Mouse (Mus musculus) neutrophil, adult 5-6 weeks (primary cell): Measurements from ENCODE around the gene Gm30191. TPM values are rescaled to one million over a fixed set of nuclear protein-coding genes. Genes with fewer than 3 reads are reported as not detected.

Source experiments
- total RNA-seq: library from RNA; stranded (forward); fragments of 200-1000 nt; gene quantifications from 2 replicates; pipeline ENCODE4 v1.2.3, GENCODE M21; 2017

Gm30191 gene
- total RNA-seq, 1 experiment from 2014 or later, result not detected

Other genes with a start within 250 kb of the Gm30191 start
- gene Dhdds, start 246.0 kb upstream of the Gm30191 start, total RNA-seq, result 15.6 and 16.6 TPM in 2 replicates
- gene Lin28a, start 228.1 kb upstream of the Gm30191 start, total RNA-seq, result 13.6 and 16.1 TPM in 2 replicates
- 0.58 TPM in 1 of 2 replicates, not detected in the other for gene Zfp683, start 193.1 kb upstream of the Gm30191 start, total RNA-seq
- gene Crybg2, start 186.1 kb upstream of the Gm30191 start, total RNA-seq, result 4.2 and 7.4 TPM in 2 replicates
- gene Cd52, start 151.9 kb upstream of the Gm30191 start, total RNA-seq, result 2,308 and 2,325 TPM in 2 replicates
- gene Ubxn11, start 144.4 kb upstream of the Gm30191 start, total RNA-seq, result 15.0 and 22.1 TPM in 2 replicates
- gene Sh3bgrl3, start 118.1 kb upstream of the Gm30191 start, total RNA-seq, result 471 and 477 TPM in 2 replicates
- 26.5 and 38.3 TPM in 2 replicates for gene Cep85, start 59.8 kb upstream of the Gm30191 start, total RNA-seq
- gene Gm7534, start 43.9 kb upstream of the Gm30191 start, total RNA-seq, result not detected in 2 replicates
- not detected in 2 replicates for gene Catsper4, start 19.6 kb upstream of the Gm30191 start, total RNA-seq
- gene Cnksr1, start 8.5 kb upstream of the Gm30191 start, total RNA-seq, result 0.58 and 0.98 TPM in 2 replicates
- 0.47 TPM in 1 of 2 replicates, not detected in the other for gene E130218I03Rik, start 3.3 kb upstream of the Gm30191 start, total RNA-seq
- gene Zfp593, start 1.3 kb upstream of the Gm30191 start, total RNA-seq, result 3.6 and 5.7 TPM in 2 replicates
- gene Grrp1, start 7.2 kb downstream of the Gm30191 start, total RNA-seq, result not detected in 2 replicates
- 15.5 and 18.7 TPM in 2 replicates for gene Pdik1l, start 41.0 kb downstream of the Gm30191 start, total RNA-seq
- gene Trim63, start 68.2 kb downstream of the Gm30191 start, total RNA-seq, result not detected in 2 replicates
- gene Slc30a2, start 96.2 kb downstream of the Gm30191 start, total RNA-seq, result not detected in 2 replicates
- gene Extl1, start 136.9 kb downstream of the Gm30191 start, total RNA-seq, result 0.86 and 1.3 TPM in 2 replicates
- gene Pafah2, start 149.4 kb downstream of the Gm30191 start, total RNA-seq, result 0.12 and 0.74 TPM in 2 replicates
- gene Stmn1, start 221.4 kb downstream of the Gm30191 start, total RNA-seq, result 9.9 and 16.6 TPM in 2 replicates
- 3.5 and 3.7 TPM in 2 replicates for gene Paqr7, start 249.8 kb downstream of the Gm30191 start, total RNA-seq